Mouse (Mus musculus): ENCODE results near the gene Fam118a. TPM values are rescaled to one million over a fixed set of nuclear protein-coding genes. Genes with fewer than 3 reads are reported as not detected.

Fam118a gene
- polyA plus RNA-seq, 1 experiment from 2014 or later: 17.4 TPM

GRCm38 (mm10) chr15:85049758-85050157 lies 21.0 kb downstream of the Fam118a start:
- H3K36me3 ChIP-seq (ENCODE audit: control insufficient read depth, insufficient read depth, low read length): peaks cover 88% of the 10 kb centered on the region
- no peak overlapping the region for H3K9ac ChIP-seq (ENCODE audit: low read length)
- ATAC-seq (ENCODE audit: insufficient number of reproducible peaks, insufficient read depth, low FRiP score, low read depth): no peak
- no peak overlapping the region for H3K27ac ChIP-seq (replicated peaks in 1 of 2; ENCODE audit: control insufficient read depth in 1 of 2, insufficient read depth in 1 of 2, low read depth in 2 of 2, low read length in 2 of 2)
- no peak overlapping the region for H3K4me2 ChIP-seq (ENCODE audit: low read length)
- H3K4me1 ChIP-seq (ENCODE audit: control insufficient read depth in 2 of 2, insufficient read depth in 2 of 2, low read length in 2 of 2): no peaks in the 10 kb centered on the region
- WGBS: 93% methylated on average over 1 of the region's 1 CpGs
- H3K27me3 ChIP-seq (ENCODE audit: control insufficient read depth, insufficient read depth, low read length): no peaks in the 10 kb centered on the region
- H3K9me3 ChIP-seq (ENCODE audit: control insufficient read depth, low read length): no peaks in the 10 kb centered on the region
- no peak overlapping the region for H3K4me3 ChIP-seq (ENCODE audit: control insufficient read depth in 1 of 2, insufficient read depth in 1 of 2, low read depth in 1 of 2, low read length in 2 of 2)

- ATAC-seq (ENCODE audit: insufficient number of reproducible peaks, insufficient read depth, low FRiP score, low read depth): no peak
- H3K36me3 ChIP-seq (ENCODE audit: control insufficient read depth, insufficient read depth, low read length): peaks cover 75% of the 10 kb centered on the region
Measured at GRCm38 (mm10) chr15:85054098-85054497, 25.4 kb downstream of the Fam118a start.

GRCm38 (mm10) chr15:85055186-85055585 lies 26.4 kb downstream of the Fam118a start:
- H3K27me3 ChIP-seq (ENCODE audit: control insufficient read depth, insufficient read depth, low read length): no peaks in the 10 kb centered on the region
- no peak overlapping the region for H3K9ac ChIP-seq (ENCODE audit: low read length)
- H3K4me3 ChIP-seq (ENCODE audit: control insufficient read depth in 1 of 2, insufficient read depth in 1 of 2, low read depth in 1 of 2, low read length in 2 of 2): no peak overlapping the region
- no peak overlapping the region for H3K4me2 ChIP-seq (ENCODE audit: low read length)
- WGBS: 77% methylated on average over 4 of the region's 4 CpGs
- no peak overlapping the region for H3K27ac ChIP-seq (replicated peaks in 1 of 2; ENCODE audit: control insufficient read depth in 1 of 2, insufficient read depth in 1 of 2, low read depth in 2 of 2, low read length in 2 of 2)
- no peaks in the 10 kb centered on the region for H3K4me1 ChIP-seq (ENCODE audit: control insufficient read depth in 2 of 2, insufficient read depth in 2 of 2, low read length in 2 of 2)
- ATAC-seq (ENCODE audit: insufficient number of reproducible peaks, insufficient read depth, low FRiP score, low read depth): no peak
- peaks cover 74% of the 10 kb centered on the region for H3K36me3 ChIP-seq (ENCODE audit: control insufficient read depth, insufficient read depth, low read length)
- no peaks in the 10 kb centered on the region for H3K9me3 ChIP-seq (ENCODE audit: control insufficient read depth, low read length)

More at GRCm38 (mm10) chr15:85054098-85054497, 25.4 kb downstream of the Fam118a start:
- Histone ChIP-seq H3K27me3 (ENCODE audit: control insufficient read depth, insufficient read depth, low read length) (no peaks in the 10 kb centered on the region), H3K9ac (ENCODE audit: low read length) (no peak overlapping the region), H3K9me3 (ENCODE audit: control insufficient read depth, low read length) (no peaks in the 10 kb centered on the region), H3K4me1 (ENCODE audit: control insufficient read depth in 2 of 2, insufficient read depth in 2 of 2, low read length in 2 of 2) (no peaks in the 10 kb centered on the region), H3K4me3 (ENCODE audit: control insufficient read depth in 1 of 2, insufficient read depth in 1 of 2, low read depth in 1 of 2, low read length in 2 of 2) (no peak overlapping the region), H3K4me2 (ENCODE audit: low read length) (no peak overlapping the region), H3K27ac (replicated peaks in 1 of 2; ENCODE audit: control insufficient read depth in 1 of 2, insufficient read depth in 1 of 2, low read depth in 2 of 2, low read length in 2 of 2) (no peak overlapping the region)
- 90% methylated on average over 3 of the region's 3 CpGs for WGBS

GRCm38 (mm10) chr15:85063421-85063820 lies 34.7 kb downstream of the Fam118a start:
- Histone ChIP-seq H3K9me3 (ENCODE audit: control insufficient read depth, low read length) (no peaks in the 10 kb centered on the region), H3K27ac (replicated peaks in 1 of 2; ENCODE audit: control insufficient read depth in 1 of 2, insufficient read depth in 1 of 2, low read depth in 2 of 2, low read length in 2 of 2) (no peak overlapping the region), H3K4me3 (ENCODE audit: control insufficient read depth in 1 of 2, insufficient read depth in 1 of 2, low read depth in 1 of 2, low read length in 2 of 2) (no peak overlapping the region), H3K4me1 (ENCODE audit: control insufficient read depth in 2 of 2, insufficient read depth in 2 of 2, low read length in 2 of 2) (no peaks in the 10 kb centered on the region), H3K27me3 (ENCODE audit: control insufficient read depth, insufficient read depth, low read length) (no peaks in the 10 kb centered on the region), H3K4me2 (ENCODE audit: low read length) (no peak overlapping the region), H3K36me3 (ENCODE audit: control insufficient read depth, insufficient read depth, low read length) (peaks cover 53% of the 10 kb centered on the region), H3K9ac (ENCODE audit: low read length) (no peak overlapping the region)
- ATAC-seq (ENCODE audit: insufficient number of reproducible peaks, insufficient read depth, low FRiP score, low read depth): no peak
- 88% methylated on average over 2 of the region's 2 CpGs for WGBS

- no peaks in the 10 kb centered on the region for H3K27me3 ChIP-seq (ENCODE audit: control insufficient read depth, insufficient read depth, low read length)
- no peak overlapping the region for H3K9ac ChIP-seq (ENCODE audit: low read length)
- no peak overlapping the region for H3K4me2 ChIP-seq (ENCODE audit: low read length)
- no peaks in the 10 kb centered on the region for H3K4me1 ChIP-seq (ENCODE audit: control insufficient read depth in 2 of 2, insufficient read depth in 2 of 2, low read length in 2 of 2)
- no peak overlapping the region for H3K27ac ChIP-seq (replicated peaks in 1 of 2; ENCODE audit: control insufficient read depth in 1 of 2, insufficient read depth in 1 of 2, low read depth in 2 of 2, low read length in 2 of 2)
- ATAC-seq (ENCODE audit: insufficient number of reproducible peaks, insufficient read depth, low FRiP score, low read depth): no peak
- 26% methylated on average over 2 of the region's 2 CpGs for WGBS
- no peaks in the 10 kb centered on the region for H3K9me3 ChIP-seq (ENCODE audit: control insufficient read depth, low read length)
- no peak overlapping the region for H3K4me3 ChIP-seq (ENCODE audit: control insufficient read depth in 1 of 2, insufficient read depth in 1 of 2, low read depth in 1 of 2, low read length in 2 of 2)
- H3K36me3 ChIP-seq (ENCODE audit: control insufficient read depth, insufficient read depth, low read length): no peaks in the 10 kb centered on the region
Measured at GRCm38 (mm10) chr15:85070561-85070960, 41.8 kb downstream of the Fam118a start.

GRCm38 (mm10) chr15:85072651-85073050 lies 43.9 kb downstream of the Fam118a start:
- no peaks in the 10 kb centered on the region for H3K9me3 ChIP-seq (ENCODE audit: control insufficient read depth, low read length)
- no peak for ATAC-seq (ENCODE audit: insufficient number of reproducible peaks, insufficient read depth, low FRiP score, low read depth)
- H3K4me3 ChIP-seq (ENCODE audit: control insufficient read depth in 1 of 2, insufficient read depth in 1 of 2, low read depth in 1 of 2, low read length in 2 of 2): no peak overlapping the region
- no peaks in the 10 kb centered on the region for H3K36me3 ChIP-seq (ENCODE audit: control insufficient read depth, insufficient read depth, low read length)
- no peak overlapping the region for H3K27ac ChIP-seq (replicated peaks in 1 of 2; ENCODE audit: control insufficient read depth in 1 of 2, insufficient read depth in 1 of 2, low read depth in 2 of 2, low read length in 2 of 2)
- no peak overlapping the region for H3K4me2 ChIP-seq (ENCODE audit: low read length)
- H3K9ac ChIP-seq (ENCODE audit: low read length): no peak overlapping the region
- no peaks in the 10 kb centered on the region for H3K4me1 ChIP-seq (ENCODE audit: control insufficient read depth in 2 of 2, insufficient read depth in 2 of 2, low read length in 2 of 2)
- WGBS: 83% methylated on average over 2 of the region's 2 CpGs
- H3K27me3 ChIP-seq (ENCODE audit: control insufficient read depth, insufficient read depth, low read length): no peaks in the 10 kb centered on the region

GRCm38 (mm10) chr15:85085641-85086040 lies 56.9 kb downstream of the Fam118a start:
- Histone ChIP-seq H3K4me2 (ENCODE audit: low read length) (no peak overlapping the region), H3K36me3 (ENCODE audit: control insufficient read depth, insufficient read depth, low read length) (no peaks in the 10 kb centered on the region), H3K9ac (ENCODE audit: low read length) (no peak overlapping the region), H3K4me3 (ENCODE audit: control insufficient read depth in 1 of 2, insufficient read depth in 1 of 2, low read depth in 1 of 2, low read length in 2 of 2) (no peak overlapping the region), H3K27me3 (ENCODE audit: control insufficient read depth, insufficient read depth, low read length) (no peaks in the 10 kb centered on the region), H3K9me3 (ENCODE audit: control insufficient read depth, low read length) (no peaks in the 10 kb centered on the region), H3K4me1 (ENCODE audit: control insufficient read depth in 2 of 2, insufficient read depth in 2 of 2, low read length in 2 of 2) (no peaks in the 10 kb centered on the region), H3K27ac (replicated peaks in 1 of 2; ENCODE audit: control insufficient read depth in 1 of 2, insufficient read depth in 1 of 2, low read depth in 2 of 2, low read length in 2 of 2) (no peak overlapping the region)
- ATAC-seq (ENCODE audit: insufficient number of reproducible peaks, insufficient read depth, low FRiP score, low read depth): no peak
- 35% methylated on average over 1 of the region's 1 CpGs for WGBS

All from heart, embryonic 14.5 days (tissue).